Mouse (Mus musculus) NIH3T3 (cell line): ENCODE measurements around the gene Ccdc151.

Experiments
- DNase-seq: peaks from one replicate; pipeline ENCODE4 v3.0.0-alpha.2; 2012; ENCODE audit warnings: low read depth

Ccdc151 gene

GRCm38 (mm10) chr9:21996178-21996867 lies 6.1 kb downstream of the Ccdc151 start:
- peak; percentile 19 for DNase-seq

GRCm38 (mm10) chr9:21992227-21992626 lies 10.2 kb downstream of the Ccdc151 start:
- DNase-seq = no peak

GRCm38 (mm10) chr9:21989230-21990110 lies 13.0 kb downstream of the Ccdc151 start, which contains the start of gene Rgl3:
Gene Rgl3, minus strand, starts transcription at chr9:21989446.
- DNase-seq = peak; percentile 58

- no peak for DNase-seq
Observed at GRCm38 (mm10) chr9:21988421-21989101, 13.9 kb downstream of the Ccdc151 start.

- no peak for DNase-seq
Observed at GRCm38 (mm10) chr9:21987592-21988342, 14.7 kb downstream of the Ccdc151 start.

GRCm38 (mm10) chr9:21983911-21984310 lies 18.5 kb downstream of the Ccdc151 start:
- DNase-seq = no peak

- DNase-seq = no peak
Observed at GRCm38 (mm10) chr9:21978398-21979128, 23.9 kb downstream of the Ccdc151 start.

- DNase-seq = peak; percentile 33
Observed at GRCm38 (mm10) chr9:21977972-21978371, 24.5 kb downstream of the Ccdc151 start.

GRCm38 (mm10) chr9:21977331-21977730 lies 25.1 kb downstream of the Ccdc151 start:
- DNase-seq = no peak

- no peak for DNase-seq
Observed at GRCm38 (mm10) chr9:21976626-21977175, 25.7 kb downstream of the Ccdc151 start.

GRCm38 (mm10) chr9:21969304-21969703 lies 33.1 kb downstream of the Ccdc151 start:
- no peak for DNase-seq

GRCm38 (mm10) chr9:21968883-21969282 lies 33.6 kb downstream of the Ccdc151 start:
- no peak for DNase-seq

GRCm38 (mm10) chr9:21963417-21963816 lies 39.0 kb downstream of the Ccdc151 start, which contains the start of gene Epor:
Gene Epor, minus strand, starts transcription at chr9:21963506.
- DNase-seq = no peak

GRCm38 (mm10) chr9:21962416-21963059 lies 39.9 kb downstream of the Ccdc151 start:
- no peak for DNase-seq

- DNase-seq = no peak
Observed at GRCm38 (mm10) chr9:21962010-21962409, 40.4 kb downstream of the Ccdc151 start.

- no peak for DNase-seq
Observed at GRCm38 (mm10) chr9:21961366-21961980, 41.0 kb downstream of the Ccdc151 start.

- no peak for DNase-seq
Observed at GRCm38 (mm10) chr9:21960558-21961208, 41.8 kb downstream of the Ccdc151 start.

- DNase-seq = no peak
Observed at GRCm38 (mm10) chr9:21960135-21960534, 42.3 kb downstream of the Ccdc151 start.

- DNase-seq = no peak
Observed at GRCm38 (mm10) chr9:21959244-21959643, 43.2 kb downstream of the Ccdc151 start.
